Mouse (Mus musculus): ENCODE results near the gene Cfap161. TPM values are rescaled to one million over a fixed set of nuclear protein-coding genes. Genes with fewer than 3 reads are reported as not detected.
A peak's percentile ranks its signal among the peaks of the same experiment; 100 is the strongest.

Gene Cfap161
- polyA plus RNA-seq, 1 experiment from 2014 or later, result not detected

DNA sequence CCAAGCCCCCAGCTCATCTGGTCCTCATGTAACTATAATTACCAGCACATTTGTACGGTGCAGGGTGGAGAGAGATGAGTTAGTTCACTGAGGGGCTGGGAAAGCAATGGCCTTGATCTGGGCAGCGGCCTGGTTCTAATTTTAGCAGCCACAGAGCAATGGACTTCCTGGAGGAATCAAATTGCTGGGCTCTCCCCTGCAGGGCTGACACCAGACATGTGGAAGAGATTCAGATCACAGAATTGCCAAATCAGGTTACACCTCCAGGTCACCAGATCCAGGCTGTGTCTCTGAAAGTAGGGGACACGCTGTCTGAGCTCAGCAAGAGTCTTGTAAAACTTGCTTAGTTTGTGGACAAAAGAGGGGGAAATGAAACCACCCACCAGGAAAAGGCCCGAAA, 19.3 kb upstream of the Cfap161 start:
- in situ Hi-C loops (cut with MboI; ENCODE audit: low pct_unique_long_range_greater_than_20kb), result no loop called here
- no peaks in the 10 kb centered on the region for H3K27me3 ChIP-seq
- no peak for TF ChIP-seq CTCF (IDR thresholded peaks at IDR 0.05)
- CTCF ChIA-PET, result interaction anchor here (1.3 kb wide), 1 partner anchor 14 kb away, joined by 4 read pairs; no protein-coding TSS in a partner anchor
- no peak for ATAC-seq
- DNase-seq (ENCODE audit: low read depth, low spot score), result no peak
- POLR2A ChIA-PET, result no interaction called here

DNA sequence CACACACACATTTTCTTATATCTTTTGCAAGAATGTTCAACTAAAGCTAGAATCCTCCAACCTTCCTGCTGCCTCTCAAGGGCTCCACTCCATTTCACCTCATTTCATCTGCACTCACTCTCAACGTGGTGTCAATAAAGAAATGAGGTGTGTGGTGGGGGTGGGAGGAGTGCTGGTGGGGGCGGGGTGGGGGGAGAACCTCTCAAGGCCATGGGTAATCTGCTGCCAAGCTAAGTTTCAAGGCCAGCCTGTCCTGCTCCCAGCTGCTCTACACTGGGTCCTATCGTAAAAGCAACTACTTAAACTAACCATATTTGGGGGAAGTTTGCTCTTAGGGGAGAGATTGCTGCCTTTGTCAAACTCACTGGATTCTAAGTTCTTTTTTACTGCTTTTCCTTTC, 18.8 kb upstream of the Cfap161 start:
- in situ Hi-C loops (cut with MboI; ENCODE audit: low pct_unique_long_range_greater_than_20kb), result no loop called here
- DNase-seq (ENCODE audit: low read depth, low spot score), result no peak
- no peaks in the 10 kb centered on the region for H3K27me3 ChIP-seq
- CTCF ChIA-PET, result interaction anchor here (1.3 kb wide), 1 partner anchor 14 kb away, joined by 4 read pairs; no protein-coding TSS in a partner anchor
- no peak for ATAC-seq
- POLR2A ChIA-PET, result interaction anchor here (0.6 kb wide), 1 partner anchor 1115 kb away, joined by 3 read pairs; no protein-coding TSS in a partner anchor
- no peak for TF ChIP-seq CTCF (IDR thresholded peaks at IDR 0.05)

DNA sequence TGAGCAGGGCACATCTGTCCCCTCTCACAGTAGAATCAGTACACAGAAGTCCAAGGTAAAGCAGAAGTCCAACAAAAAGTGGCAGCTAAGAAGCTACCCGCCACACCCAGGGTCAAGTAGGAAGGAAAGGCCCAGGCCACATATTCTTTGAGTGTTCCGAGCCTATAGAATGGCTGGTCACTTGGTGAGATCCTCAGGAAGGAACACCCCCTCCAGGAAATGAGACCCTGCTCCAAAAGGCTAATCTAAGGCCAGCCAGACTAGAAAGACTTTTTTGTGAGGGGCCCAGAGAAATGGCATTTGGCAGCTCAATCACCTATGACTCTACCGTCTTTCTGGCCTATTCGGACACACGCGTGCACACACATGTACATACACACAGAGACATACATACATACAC, 18.3 kb upstream of the Cfap161 start:
- POLR2A ChIA-PET, result interaction anchor here (0.6 kb wide), 2 partner anchors 9 to 1115 kb away, joined by 3 read pairs; no protein-coding TSS in a partner anchor
- CTCF ChIA-PET, result interaction anchor here (1.3 to 1.5 kb wide), 2 partner anchors 11 to 13 kb away, joined by 3 to 4 read pairs; no protein-coding TSS in a partner anchor
- no peak for TF ChIP-seq CTCF (IDR thresholded peaks at IDR 0.05)
- no peaks in the 10 kb centered on the region for H3K27me3 ChIP-seq
- DNase-seq (ENCODE audit: low read depth, low spot score), result no peak
- ATAC-seq, result no peak
- in situ Hi-C loops (cut with MboI; ENCODE audit: low pct_unique_long_range_greater_than_20kb), result no loop called here

DNA sequence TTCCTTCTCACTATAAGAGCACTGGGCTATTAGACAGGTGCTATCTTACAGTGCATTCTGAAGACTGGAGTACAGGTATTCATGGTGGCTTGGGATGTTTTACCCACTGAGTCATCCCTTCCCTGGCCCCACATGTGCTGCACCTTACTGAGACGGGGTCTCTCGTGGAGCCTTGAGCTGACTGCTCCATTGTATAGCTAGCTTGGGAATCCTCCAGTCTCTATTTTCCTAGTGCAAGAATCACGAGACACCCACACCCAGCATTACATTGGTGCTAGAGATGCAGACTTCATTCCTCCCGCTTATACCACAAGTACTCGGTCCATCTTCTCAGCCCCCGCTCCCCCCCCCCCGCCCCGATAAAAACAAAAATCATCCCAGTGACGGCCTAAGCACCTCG, 17.9 kb upstream of the Cfap161 start:
- POLR2A ChIA-PET, result interaction anchor here (0.6 kb wide), 1 partner anchor 9 kb away, joined by 3 read pairs; no protein-coding TSS in a partner anchor
- in situ Hi-C loops (cut with MboI; ENCODE audit: low pct_unique_long_range_greater_than_20kb), result no loop called here
- no peak for TF ChIP-seq CTCF (IDR thresholded peaks at IDR 0.05)
- CTCF ChIA-PET, result interaction anchor here (1.3 to 1.5 kb wide), 2 partner anchors 11 to 13 kb away, joined by 3 to 4 read pairs; no protein-coding TSS in a partner anchor
- no peaks in the 10 kb centered on the region for H3K27me3 ChIP-seq
- ATAC-seq (no peak), DNase-seq (ENCODE audit: low read depth, low spot score) (no peak)

DNA sequence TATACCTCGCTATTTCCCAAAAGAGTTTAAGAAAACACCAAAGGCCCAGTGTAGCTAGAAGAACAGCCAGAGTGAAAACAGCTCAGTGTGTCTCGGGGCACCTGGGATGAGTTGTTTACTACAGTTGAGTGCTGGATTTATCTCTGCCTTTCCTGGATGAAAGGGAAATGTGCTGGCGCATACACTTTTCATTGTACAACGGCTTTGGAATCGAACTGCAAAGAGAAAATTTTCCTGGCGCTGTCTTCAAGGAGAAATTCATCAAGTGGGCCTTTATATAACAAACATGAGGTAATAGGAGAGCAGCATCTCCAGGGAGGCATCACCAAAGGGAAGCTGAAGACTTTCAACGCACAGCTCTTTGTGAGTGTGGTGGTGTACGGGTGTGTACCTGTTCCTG, 17.2 kb upstream of the Cfap161 start:
- ATAC-seq, result no peak
- POLR2A ChIA-PET, result no interaction called here
- in situ Hi-C loops (cut with MboI; ENCODE audit: low pct_unique_long_range_greater_than_20kb), result no loop called here

DNA sequence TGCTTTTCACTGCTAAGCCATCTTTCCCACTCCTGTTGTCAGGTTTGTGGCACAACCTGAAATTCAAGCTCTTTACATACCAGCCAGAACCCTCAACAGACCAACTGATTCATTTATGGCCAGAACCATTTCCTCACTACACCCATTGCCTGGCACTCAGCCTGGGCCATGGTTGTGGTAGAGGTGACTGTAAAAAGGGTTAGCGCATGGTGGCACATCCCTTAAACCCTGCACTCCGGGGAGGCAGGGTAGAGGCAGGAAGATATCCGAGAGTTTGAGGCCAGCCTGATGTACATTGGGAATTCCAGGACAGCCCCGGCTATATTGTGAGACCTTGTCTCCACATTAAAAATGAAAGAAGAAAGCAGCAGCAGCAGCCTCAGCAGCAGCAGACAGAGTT, 16.8 kb upstream of the Cfap161 start:
- ChIA-PET CTCF (interaction anchor here (1.5 kb wide), 1 partner anchor 10 kb away, joined by 3 read pairs; no protein-coding TSS in a partner anchor), POLR2A (no interaction called here)
- no peak for ATAC-seq
- H3K27me3 ChIP-seq, result no peaks in the 10 kb centered on the region
- TF ChIP-seq CTCF (IDR thresholded peaks at IDR 0.05), result no peak
- no peak for DNase-seq (ENCODE audit: low read depth, low spot score)
- in situ Hi-C loops (cut with MboI; ENCODE audit: low pct_unique_long_range_greater_than_20kb), result no loop called here

More for the DNA sequence above, 17.2 kb upstream of the Cfap161 start:
- no peaks in the 10 kb centered on the region for H3K27me3 ChIP-seq
- no peak for DNase-seq (ENCODE audit: low read depth, low spot score)
- CTCF ChIA-PET, result interaction anchor here (1.5 kb wide), 1 partner anchor 10 kb away, joined by 3 read pairs; no protein-coding TSS in a partner anchor
- no peak for TF ChIP-seq CTCF (IDR thresholded peaks at IDR 0.05)

DNA sequence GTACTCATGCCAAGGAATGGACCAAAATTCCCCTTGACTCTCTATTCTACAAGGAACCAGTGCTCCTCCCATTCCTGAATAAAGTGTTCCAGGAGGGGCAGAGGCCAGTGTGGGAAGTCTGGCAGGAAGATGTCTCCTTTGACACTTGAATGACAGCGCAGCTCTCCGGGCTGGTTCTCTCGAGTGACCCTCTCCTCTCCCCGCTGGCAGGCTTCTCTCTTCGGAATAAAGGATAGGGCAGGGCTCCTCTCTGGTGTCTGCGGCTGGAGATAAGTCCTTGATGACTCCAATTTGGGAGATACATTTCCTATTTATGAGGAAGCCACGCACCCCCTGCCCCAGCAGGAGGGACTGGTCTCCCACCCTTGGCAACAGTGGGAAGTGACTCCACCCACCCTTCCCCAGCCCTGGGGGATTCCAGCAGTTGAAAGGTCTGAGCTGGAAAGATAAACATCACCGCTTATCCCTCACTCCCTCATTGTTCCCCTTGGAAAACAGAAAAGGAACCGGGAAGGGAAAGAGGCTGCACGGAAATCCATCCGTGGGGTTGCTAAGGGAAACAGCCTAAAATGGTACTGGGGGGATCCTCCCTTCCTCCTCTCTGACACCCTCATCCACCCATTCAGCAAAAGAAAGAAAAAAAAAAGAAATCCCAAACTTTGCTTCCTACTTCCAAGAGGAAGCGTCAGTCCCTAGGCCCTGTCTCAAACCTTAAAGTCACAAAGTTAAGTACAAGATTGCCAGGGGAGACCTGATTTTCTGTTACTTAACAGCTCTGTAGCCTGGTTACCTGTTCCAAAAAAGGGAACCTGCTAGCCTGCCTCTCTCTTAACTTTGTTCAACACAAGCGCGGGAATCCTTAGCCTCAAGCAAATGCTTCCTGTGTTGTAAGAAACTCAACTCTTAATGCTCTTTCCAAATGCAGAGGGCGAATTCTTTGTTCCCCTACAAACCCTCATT, 15.7 kb upstream of the Cfap161 start:
- CTCF ChIA-PET, result no interaction called here
- no peaks in the 10 kb centered on the region for H3K27me3 ChIP-seq
- in situ Hi-C loops (cut with MboI; ENCODE audit: low pct_unique_long_range_greater_than_20kb), result no loop called here
- DNase-seq (ENCODE audit: low read depth, low spot score) (no peak), ATAC-seq (no peak)
- POLR2A ChIA-PET, result interaction anchor here (0.7 to 1.1 kb wide), 2 partner anchors 94 to 252 kb away, joined by 3 to 4 read pairs; no protein-coding TSS in a partner anchor
- TF ChIP-seq CTCF (IDR thresholded peaks at IDR 0.05), result no peak

DNA sequence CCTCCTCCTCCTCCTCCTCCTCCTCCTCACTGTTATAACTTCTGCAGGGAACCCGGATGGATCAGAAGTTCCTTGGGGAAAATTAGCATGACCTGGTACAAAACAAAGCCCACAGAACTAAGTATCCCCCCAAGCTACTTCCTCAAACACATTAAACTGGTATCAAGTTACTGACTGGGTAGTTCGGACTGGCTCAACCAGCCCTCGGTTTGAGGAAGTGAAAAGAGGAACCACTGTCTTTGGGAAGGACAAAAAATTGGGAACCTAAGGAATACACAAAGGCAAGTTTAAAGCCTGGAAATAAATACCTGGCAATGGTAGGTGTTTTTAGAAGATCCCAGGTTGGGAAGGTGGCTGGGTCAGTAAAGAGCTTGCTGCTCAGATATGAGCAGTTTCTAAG, 15.0 kb upstream of the Cfap161 start:
- CTCF ChIA-PET, result no interaction called here
- no peak for ATAC-seq
- in situ Hi-C loops (cut with MboI; ENCODE audit: low pct_unique_long_range_greater_than_20kb), result no loop called here

DNA sequence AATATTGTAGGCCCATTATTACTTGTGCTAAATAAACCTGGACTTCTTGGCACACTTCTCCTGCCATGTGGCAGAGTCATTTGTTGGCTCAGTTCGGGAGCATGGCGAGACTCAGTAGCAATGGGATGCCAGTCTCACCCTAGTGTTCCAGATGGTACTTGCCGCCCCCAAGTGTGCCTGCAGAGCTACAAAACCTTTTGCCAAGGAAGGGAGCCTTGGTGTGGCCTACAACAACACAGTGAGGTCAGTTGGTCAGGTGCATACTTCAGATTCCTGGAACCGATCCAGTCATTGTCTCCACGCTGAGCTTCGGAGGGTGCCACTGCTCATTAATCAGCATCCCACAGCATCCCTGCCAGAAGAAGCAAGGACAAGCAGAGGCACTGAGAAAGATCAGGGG, 14.4 kb upstream of the Cfap161 start:
- ChIA-PET POLR2A (interaction anchor here (1.1 kb wide), 1 partner anchor 92 kb away, joined by 3 read pairs; no protein-coding TSS in a partner anchor), CTCF (no interaction called here)
- DNase-seq (ENCODE audit: low read depth, low spot score) (peak; percentile 50), ATAC-seq (peak; percentile 60)
- in situ Hi-C loops (cut with MboI; ENCODE audit: low pct_unique_long_range_greater_than_20kb), result no loop called here
- no peak for TF ChIP-seq CTCF (IDR thresholded peaks at IDR 0.05)
- H3K27me3 ChIP-seq, result peaks cover 4% of the 10 kb centered on the region

More for the DNA sequence above, 15.0 kb upstream of the Cfap161 start:
- DNase-seq (ENCODE audit: low read depth, low spot score), result no peak
- TF ChIP-seq CTCF (IDR thresholded peaks at IDR 0.05), result no peak
- peaks cover 4% of the 10 kb centered on the region for H3K27me3 ChIP-seq
- POLR2A ChIA-PET, result interaction anchor here (0.7 to 1.1 kb wide), 2 partner anchors 93 to 252 kb away, joined by 3 to 4 read pairs; no protein-coding TSS in a partner anchor

DNA sequence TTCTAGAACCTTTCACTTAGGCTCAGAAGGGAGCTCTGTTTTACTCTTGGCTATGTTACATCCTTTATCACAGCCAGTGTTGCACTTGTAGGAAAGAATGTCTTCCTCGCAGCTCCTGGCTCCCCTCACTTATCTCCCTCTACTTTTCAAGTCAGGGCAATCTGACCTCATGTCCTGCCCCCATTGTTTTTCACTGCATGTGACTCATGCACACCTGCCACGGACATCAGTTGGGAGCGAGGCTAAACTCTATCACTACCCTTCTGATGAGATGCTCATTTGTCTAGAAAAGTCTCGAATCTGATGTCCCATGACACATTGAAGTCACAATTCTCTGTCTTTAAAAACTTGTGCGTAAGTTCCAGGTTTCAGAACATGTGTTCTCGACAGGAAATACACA, 12.3 kb upstream of the Cfap161 start:
- CTCF ChIA-PET, result no interaction called here
- POLR2A ChIA-PET, result no interaction called here

More for the DNA sequence above, 12.3 kb upstream of the Cfap161 start:
- in situ Hi-C loops (cut with MboI; ENCODE audit: low pct_unique_long_range_greater_than_20kb), result no loop called here
- DNase-seq (ENCODE audit: low read depth, low spot score), result no peak
- no peak for ATAC-seq
- H3K27me3 ChIP-seq, result peaks cover 4% of the 10 kb centered on the region
- TF ChIP-seq CTCF (IDR thresholded peaks at IDR 0.05), result no peak
